Mouse (Mus musculus) embryo, embryonic 10.5 days (tissue): ENCODE results near the gene Jmjd1c.

Source experiments
- DNase-seq: peaks from one replicate; pipeline ENCODE4 v3.0.0-alpha.2; 2015; ENCODE audit warnings: low spot score

Jmjd1c gene

GRCm38 (mm10) chr10:67131709-67132108 lies 35.8 kb downstream of the Jmjd1c start:
- no peak for DNase-seq

- DNase-seq = no peak
Measured at GRCm38 (mm10) chr10:67134322-67134721, 38.4 kb downstream of the Jmjd1c start.

GRCm38 (mm10) chr10:67137437-67137836 lies 41.5 kb downstream of the Jmjd1c start:
- DNase-seq = no peak

GRCm38 (mm10) chr10:67143661-67144060 lies 47.7 kb downstream of the Jmjd1c start:
- peak; percentile 55 for DNase-seq

GRCm38 (mm10) chr10:67144269-67144668 lies 48.3 kb downstream of the Jmjd1c start:
- no peak for DNase-seq

GRCm38 (mm10) chr10:67145623-67146022 lies 49.7 kb downstream of the Jmjd1c start:
- DNase-seq = no peak

GRCm38 (mm10) chr10:67151766-67152165 lies 55.8 kb downstream of the Jmjd1c start:
- DNase-seq = no peak

GRCm38 (mm10) chr10:67154647-67155046 lies 58.7 kb downstream of the Jmjd1c start:
- DNase-seq = no peak

GRCm38 (mm10) chr10:67174049-67174448 lies 78.1 kb downstream of the Jmjd1c start:
- no peak for DNase-seq

GRCm38 (mm10) chr10:67176031-67176430 lies 80.1 kb downstream of the Jmjd1c start:
- no peak for DNase-seq

- no peak for DNase-seq
Measured at GRCm38 (mm10) chr10:67176932-67177331, 81.0 kb downstream of the Jmjd1c start.

- DNase-seq = no peak
Measured at GRCm38 (mm10) chr10:67177410-67177809, 81.5 kb downstream of the Jmjd1c start.

- DNase-seq = no peak
Measured at GRCm38 (mm10) chr10:67180021-67180420, 84.1 kb downstream of the Jmjd1c start.

GRCm38 (mm10) chr10:67180799-67181198 lies 84.9 kb downstream of the Jmjd1c start:
- no peak for DNase-seq

GRCm38 (mm10) chr10:67182651-67183050 lies 86.7 kb downstream of the Jmjd1c start:
- DNase-seq = peak; percentile 40

- no peak for DNase-seq
Measured at GRCm38 (mm10) chr10:67183086-67183485, 87.2 kb downstream of the Jmjd1c start.

GRCm38 (mm10) chr10:67184441-67185070 lies 88.6 kb downstream of the Jmjd1c start:
- no peak for DNase-seq

- DNase-seq = peak; percentile 88
Measured at GRCm38 (mm10) chr10:67185491-67186081, 89.7 kb downstream of the Jmjd1c start.

- DNase-seq = no peak
Measured at GRCm38 (mm10) chr10:67186489-67186888, 90.6 kb downstream of the Jmjd1c start.

GRCm38 (mm10) chr10:67187001-67187453 lies 91.1 kb downstream of the Jmjd1c start:
- DNase-seq = peak; percentile 69

- DNase-seq = no peak
Measured at GRCm38 (mm10) chr10:67187952-67188351, 92.0 kb downstream of the Jmjd1c start.

GRCm38 (mm10) chr10:67189057-67189456 lies 93.1 kb downstream of the Jmjd1c start:
- peak; percentile 35 for DNase-seq

GRCm38 (mm10) chr10:67190261-67190660 lies 94.3 kb downstream of the Jmjd1c start:
- no peak for DNase-seq

GRCm38 (mm10) chr10:67192366-67192765 lies 96.4 kb downstream of the Jmjd1c start:
- DNase-seq = no peak
